Mouse (Mus musculus) liver, embryonic 16.5 days (tissue): Measurements from ENCODE around the gene Plau. TPM values are rescaled to one million over a fixed set of nuclear protein-coding genes. Genes with fewer than 3 reads are reported as not detected.

Source experiments
- ATAC-seq: fragments of 200-750 bp; cut with Nextera tagmentation; 2 replicates; pipeline ENCODE4 v1.8.0; 2017; ENCODE audit warnings: low read depth, mild to moderate bottlenecking, moderate number of reproducible peaks, moderate library complexity
- H3K27ac ChIP-seq: fragments of 300-500 bp; sonication (generic); 2 replicates; pipeline ENCODE4 v1.5.1; 2014; ENCODE audit warnings: mild to moderate bottlenecking, low read length
- H3K27me3 ChIP-seq: fragments of 300-500 bp; sonication (generic); 2 replicates; pipeline ENCODE4 v1.6.1; 2014; ENCODE audit warnings: low read depth, low read length, mixed read lengths; ENCODE audit not compliant: control insufficient read depth, insufficient read depth
- H3K36me3 ChIP-seq: fragments of 300-500 bp; sonication (generic); 2 replicates; pipeline ENCODE4 v1.6.1; 2014; ENCODE audit warnings: mild to moderate bottlenecking; ENCODE audit not compliant: control insufficient read depth, insufficient read depth
- H3K4me1 ChIP-seq: fragments of 300-500 bp; sonication (generic); 2 replicates; pipeline ENCODE4 v1.6.1; 2014; ENCODE audit warnings: low read depth, low read length, mixed read lengths; ENCODE audit not compliant: control insufficient read depth
- H3K4me2 ChIP-seq: fragments of 300-500 bp; sonication (generic); 2 replicates; pipeline ENCODE4 v1.6.1; 2014; ENCODE audit warnings: low read depth, low read length, mixed read lengths
- H3K4me3 ChIP-seq: fragments of 300-500 bp; sonication (generic); 2 replicates; pipeline ENCODE4 v1.5.1; 2014; ENCODE audit warnings: low read depth, mild to moderate bottlenecking, low read length
- H3K9ac ChIP-seq: fragments of 300-500 bp; sonication (generic); 2 replicates; pipeline ENCODE4 v1.6.1; 2014; ENCODE audit warnings: low read depth, low read length
- H3K9me3 ChIP-seq: fragments of 300-500 bp; sonication (generic); replicated peaks from 2 replicates; pipeline ENCODE4 v1.6.1; 2016; ENCODE audit warnings: low read length; ENCODE audit not compliant: control insufficient read depth
- WGBS: fragments of 180-500 bp; shearing (Covaris S2); extraction: QIAGEN DNeasy Blood & Tissue Kit; methylation state at CpG from one replicate; pipeline ENCODE4 v1.1.7; 2014; ENCODE audit not compliant: insufficient replicate concordance; 5-methylcytosine and 5-hydroxymethylcytosine counted together
- polyA plus RNA-seq: library from polyadenylated mRNA; unstranded; fragments of >200 nt; fragmentation: Nextera tagmentation; extraction: Ambion mirVana; gene quantifications from 2 replicates; pipeline ENCODE4 v1.2.1, GENCODE M21; 2015

Gene Plau
- polyA plus RNA-seq, 1 experiment from 2014 or later = 1.2 TPM

GRCm38 (mm10) chr14:20804481-20804880 lies 32.0 kb upstream of the Plau start:
- Histone ChIP-seq H3K9ac (no peak overlapping the region), H3K27me3 (no peaks in the 10 kb centered on the region), H3K4me2 (no peak overlapping the region), H3K9me3 (no peaks in the 10 kb centered on the region), H3K4me1 (no peaks in the 10 kb centered on the region), H3K4me3 (no peak overlapping the region), H3K36me3 (no peaks in the 10 kb centered on the region), H3K27ac (no peak overlapping the region)
- 37% methylated on average over 5 of the region's 5 CpGs for WGBS
- ATAC-seq = no peak

GRCm38 (mm10) chr14:20804964-20805672 lies 31.3 kb upstream of the Plau start:
- Histone ChIP-seq H3K36me3 (no peaks in the 10 kb centered on the region), H3K27me3 (no peaks in the 10 kb centered on the region), H3K9me3 (no peaks in the 10 kb centered on the region), H3K9ac (no peak overlapping the region), H3K4me2 (no peak overlapping the region), H3K4me1 (no peaks in the 10 kb centered on the region), H3K4me3 (no peak overlapping the region), H3K27ac (no peak overlapping the region)
- 60% methylated on average over 9 of the region's 9 CpGs for WGBS
- ATAC-seq = no peak

GRCm38 (mm10) chr14:20806116-20806840 lies 30.2 kb upstream of the Plau start:
- WGBS = 76% methylated on average over 14 of the region's 14 CpGs
- Histone ChIP-seq H3K4me2 (no peak overlapping the region), H3K4me1 (no peaks in the 10 kb centered on the region), H3K9ac (no peak overlapping the region), H3K4me3 (no peak overlapping the region), H3K9me3 (no peaks in the 10 kb centered on the region), H3K27me3 (no peaks in the 10 kb centered on the region), H3K36me3 (no peaks in the 10 kb centered on the region), H3K27ac (no peak overlapping the region)
- ATAC-seq = no peak

- Histone ChIP-seq H3K27me3 (no peaks in the 10 kb centered on the region), H3K9ac (no peak overlapping the region), H3K4me3 (no peak overlapping the region), H3K36me3 (no peaks in the 10 kb centered on the region), H3K9me3 (no peaks in the 10 kb centered on the region), H3K27ac (no peak overlapping the region), H3K4me1 (no peaks in the 10 kb centered on the region), H3K4me2 (no peak overlapping the region)
- WGBS = 54% methylated on average over 4 of the region's 4 CpGs
- no peak for ATAC-seq
Measured at GRCm38 (mm10) chr14:20809349-20809748, 27.1 kb upstream of the Plau start.

GRCm38 (mm10) chr14:20809820-20810219 lies 26.6 kb upstream of the Plau start:
- Histone ChIP-seq H3K27ac (no peak overlapping the region), H3K4me3 (no peak overlapping the region)
- ATAC-seq = no peak

GRCm38 (mm10) chr14:20811236-20811635 lies 25.2 kb upstream of the Plau start:
- 36% methylated on average over 8 of the region's 8 CpGs for WGBS
- Histone ChIP-seq H3K9me3 (no peaks in the 10 kb centered on the region), H3K27me3 (no peaks in the 10 kb centered on the region), H3K36me3 (no peaks in the 10 kb centered on the region), H3K27ac (no peak overlapping the region), H3K9ac (no peak overlapping the region), H3K4me1 (no peaks in the 10 kb centered on the region), H3K4me3 (no peak overlapping the region), H3K4me2 (no peak overlapping the region)
- no peak for ATAC-seq

More at GRCm38 (mm10) chr14:20809820-20810219, 26.6 kb upstream of the Plau start:
- H3K4me2 ChIP-seq = no peak overlapping the region
- no peaks in the 10 kb centered on the region for H3K4me1 ChIP-seq
- H3K36me3 ChIP-seq = no peaks in the 10 kb centered on the region
- no peaks in the 10 kb centered on the region for H3K27me3 ChIP-seq
- H3K9ac ChIP-seq = no peak overlapping the region
- H3K9me3 ChIP-seq = no peaks in the 10 kb centered on the region

- H3K27ac ChIP-seq = no peak overlapping the region
- no peaks in the 10 kb centered on the region for H3K9me3 ChIP-seq
- ATAC-seq = no peak
- H3K27me3 ChIP-seq = no peaks in the 10 kb centered on the region
- no peaks in the 10 kb centered on the region for H3K36me3 ChIP-seq
- H3K4me1 ChIP-seq = no peaks in the 10 kb centered on the region
- H3K4me2 ChIP-seq = no peak overlapping the region
- 51% methylated on average over 7 of the region's 7 CpGs for WGBS
- no peak overlapping the region for H3K9ac ChIP-seq
- no peak overlapping the region for H3K4me3 ChIP-seq
Measured at GRCm38 (mm10) chr14:20811779-20812406, 24.6 kb upstream of the Plau start.

- H3K36me3 ChIP-seq = no peaks in the 10 kb centered on the region
- H3K4me2 ChIP-seq = no peak overlapping the region
- H3K27me3 ChIP-seq = no peaks in the 10 kb centered on the region
- no peak overlapping the region for H3K27ac ChIP-seq
- H3K4me3 ChIP-seq = no peak overlapping the region
- 62% methylated on average over 3 of the region's 3 CpGs for WGBS
- no peaks in the 10 kb centered on the region for H3K9me3 ChIP-seq
- no peak overlapping the region for H3K9ac ChIP-seq
- no peaks in the 10 kb centered on the region for H3K4me1 ChIP-seq
- ATAC-seq = no peak
Measured at GRCm38 (mm10) chr14:20815448-20815847, 21.0 kb upstream of the Plau start.

- no peak overlapping the region for H3K4me2 ChIP-seq
- H3K4me3 ChIP-seq = no peak overlapping the region
- no peaks in the 10 kb centered on the region for H3K36me3 ChIP-seq
- no peaks in the 10 kb centered on the region for H3K27me3 ChIP-seq
- ATAC-seq = no peak
- H3K4me1 ChIP-seq = no peaks in the 10 kb centered on the region
- H3K9ac ChIP-seq = no peak overlapping the region
- H3K27ac ChIP-seq = no peak overlapping the region
- H3K9me3 ChIP-seq = no peaks in the 10 kb centered on the region
- WGBS = 50% methylated on average over 1 of the region's 1 CpGs
Measured at GRCm38 (mm10) chr14:20824517-20824916, 11.9 kb upstream of the Plau start.
